Mouse (Mus musculus): ENCODE measurements around the gene Ccdc13. TPM values are rescaled to one million over a fixed set of nuclear protein-coding genes. Genes with fewer than 3 reads are reported as not detected.
A peak's percentile ranks its signal among the peaks of the same experiment; 100 is the strongest.

The Ccdc13 gene
- 2.4 and 3.6 TPM in 2 replicates for polyA plus RNA-seq (2014; fragmentation: Nextera tagmentation; extraction: Ambion mirVana)

GRCm38 (mm10) chr9:121838829-121839621 lies at the start of gene Ccdc13:
TSS of gene Ccdc13 (minus strand) at chr9:121839461.
- H3K27ac ChIP-seq (ENCODE audit: low read depth, low read length): no peak within 1 kb of the TSS
- DNase-seq (ENCODE audit: low spot score): peak; percentile 91
- WGBS: 4% methylated on average over 61 of the region's 61 CpGs

GRCm38 (mm10) chr9:121882015-121882457 lies 42.8 kb upstream of the Ccdc13 start:
- Histone ChIP-seq H3K4me1 (ENCODE audit: control insufficient read depth, insufficient read depth, low read length) (no peaks in the 10 kb centered on the region), H3K9me3 (ENCODE audit: control insufficient read depth, low read length) (no peaks in the 10 kb centered on the region), H3K27ac (ENCODE audit: low read depth, low read length) (no peak overlapping the region), H3K4me3 (ENCODE audit: low read depth, low read length) (no peak overlapping the region), H3K4me2 (ENCODE audit: low read depth) (no peak overlapping the region), H3K9ac (ENCODE audit: low read length) (no peak overlapping the region), H3K36me3 (ENCODE audit: control insufficient read depth, insufficient read depth, low read length) (no peaks in the 10 kb centered on the region), H3K27me3 (ENCODE audit: control insufficient read depth, insufficient read depth, low read length) (no peaks in the 10 kb centered on the region)
- WGBS: 72% methylated on average over 7 of the region's 7 CpGs
- ATAC-seq (ENCODE audit: insufficient read depth, low FRiP score, low TSS enrichment): no peak
- no peak for DNase-seq (ENCODE audit: low spot score)

More at GRCm38 (mm10) chr9:121838829-121839621, at the start of gene Ccdc13:
- Histone ChIP-seq H3K4me3 (ENCODE audit: low read depth, low read length) (peak within 1 kb of the TSS; percentile 48), H3K4me1 (ENCODE audit: control insufficient read depth, insufficient read depth, low read length) (no peaks in the 10 kb centered on the region), H3K27me3 (ENCODE audit: control insufficient read depth, insufficient read depth, low read length) (no peaks in the 10 kb centered on the region; the same call in 1 of the 2 replicates), H3K4me2 (ENCODE audit: low read depth) (peak within 1 kb of the TSS; percentile 73), H3K9ac (ENCODE audit: low read length) (peak within 1 kb of the TSS; percentile 52), H3K36me3 (ENCODE audit: control insufficient read depth, insufficient read depth, low read length) (no peaks in the 10 kb centered on the region), H3K9me3 (ENCODE audit: control insufficient read depth, low read length) (no peaks in the 10 kb centered on the region)
- peak; percentile 95 for ATAC-seq (ENCODE audit: insufficient read depth, low FRiP score, low TSS enrichment)

GRCm38 (mm10) chr9:121881301-121881700 lies 42.0 kb upstream of the Ccdc13 start:
- H3K4me1 ChIP-seq (ENCODE audit: control insufficient read depth, insufficient read depth, low read length): no peaks in the 10 kb centered on the region
- H3K36me3 ChIP-seq (ENCODE audit: control insufficient read depth, insufficient read depth, low read length): no peaks in the 10 kb centered on the region
- no peaks in the 10 kb centered on the region for H3K9me3 ChIP-seq (ENCODE audit: control insufficient read depth, low read length)
- DNase-seq (ENCODE audit: low spot score) (no peak), ATAC-seq (ENCODE audit: insufficient read depth, low FRiP score, low TSS enrichment) (no peak)
- no peak overlapping the region for H3K4me2 ChIP-seq (ENCODE audit: low read depth)
- H3K27me3 ChIP-seq (ENCODE audit: control insufficient read depth, insufficient read depth, low read length): no peaks in the 10 kb centered on the region
- no peak overlapping the region for H3K4me3 ChIP-seq (ENCODE audit: low read depth, low read length)
- H3K9ac ChIP-seq (ENCODE audit: low read length): no peak overlapping the region
- WGBS: 81% methylated on average over 6 of the region's 6 CpGs
- no peak overlapping the region for H3K27ac ChIP-seq (ENCODE audit: low read depth, low read length)

- Histone ChIP-seq H3K27me3 (ENCODE audit: control insufficient read depth, insufficient read depth, low read length) (no peaks in the 10 kb centered on the region), H3K4me3 (ENCODE audit: low read depth, low read length) (no peak overlapping the region), H3K27ac (ENCODE audit: low read depth, low read length) (no peak overlapping the region), H3K9me3 (ENCODE audit: control insufficient read depth, low read length) (no peaks in the 10 kb centered on the region), H3K36me3 (ENCODE audit: control insufficient read depth, insufficient read depth, low read length) (no peaks in the 10 kb centered on the region), H3K9ac (ENCODE audit: low read length) (no peak overlapping the region), H3K4me2 (ENCODE audit: low read depth) (no peak overlapping the region), H3K4me1 (ENCODE audit: control insufficient read depth, insufficient read depth, low read length) (no peaks in the 10 kb centered on the region)
- DNase-seq (ENCODE audit: low spot score): peak; percentile 76
- 22% methylated on average over 14 of the region's 14 CpGs for WGBS
- no peak for ATAC-seq (ENCODE audit: insufficient read depth, low FRiP score, low TSS enrichment)
Observed at GRCm38 (mm10) chr9:121880840-121881239, 41.6 kb upstream of the Ccdc13 start.

GRCm38 (mm10) chr9:121877052-121877740 lies 37.9 kb upstream of the Ccdc13 start:
- H3K9ac ChIP-seq (ENCODE audit: low read length): no peak overlapping the region
- no peak overlapping the region for H3K27ac ChIP-seq (ENCODE audit: low read depth, low read length)
- H3K4me3 ChIP-seq (ENCODE audit: low read depth, low read length): no peak overlapping the region
- no peaks in the 10 kb centered on the region for H3K9me3 ChIP-seq (ENCODE audit: control insufficient read depth, low read length)
- no peak overlapping the region for H3K4me2 ChIP-seq (ENCODE audit: low read depth)
- no peaks in the 10 kb centered on the region for H3K36me3 ChIP-seq (ENCODE audit: control insufficient read depth, insufficient read depth, low read length)
- DNase-seq (ENCODE audit: low spot score) (peak; percentile 31), ATAC-seq (ENCODE audit: insufficient read depth, low FRiP score, low TSS enrichment) (no peak)
- no peaks in the 10 kb centered on the region for H3K27me3 ChIP-seq (ENCODE audit: control insufficient read depth, insufficient read depth, low read length)
- no peaks in the 10 kb centered on the region for H3K4me1 ChIP-seq (ENCODE audit: control insufficient read depth, insufficient read depth, low read length)
- 15% methylated on average over 3 of the region's 3 CpGs for WGBS

GRCm38 (mm10) chr9:121873578-121873977 lies 34.3 kb upstream of the Ccdc13 start:
- DNase-seq (ENCODE audit: low spot score) (no peak), ATAC-seq (ENCODE audit: insufficient read depth, low FRiP score, low TSS enrichment) (no peak)
- Histone ChIP-seq H3K27ac (ENCODE audit: low read depth, low read length) (no peak overlapping the region), H3K4me3 (ENCODE audit: low read depth, low read length) (no peak overlapping the region), H3K9me3 (ENCODE audit: control insufficient read depth, low read length) (no peaks in the 10 kb centered on the region), H3K36me3 (ENCODE audit: control insufficient read depth, insufficient read depth, low read length) (no peaks in the 10 kb centered on the region), H3K4me1 (ENCODE audit: control insufficient read depth, insufficient read depth, low read length) (no peaks in the 10 kb centered on the region), H3K4me2 (ENCODE audit: low read depth) (no peak overlapping the region), H3K27me3 (ENCODE audit: control insufficient read depth, insufficient read depth, low read length) (no peaks in the 10 kb centered on the region), H3K9ac (ENCODE audit: low read length) (no peak overlapping the region)

GRCm38 (mm10) chr9:121872062-121872683 lies 32.9 kb upstream of the Ccdc13 start:
- H3K4me3 ChIP-seq (ENCODE audit: low read depth, low read length): no peak overlapping the region
- H3K4me1 ChIP-seq (ENCODE audit: control insufficient read depth, insufficient read depth, low read length): no peaks in the 10 kb centered on the region
- H3K9ac ChIP-seq (ENCODE audit: low read length): no peak overlapping the region
- H3K4me2 ChIP-seq (ENCODE audit: low read depth): no peak overlapping the region
- DNase-seq (ENCODE audit: low spot score) (no peak), ATAC-seq (ENCODE audit: insufficient read depth, low FRiP score, low TSS enrichment) (no peak)
- no peaks in the 10 kb centered on the region for H3K27me3 ChIP-seq (ENCODE audit: control insufficient read depth, insufficient read depth, low read length)
- no peak overlapping the region for H3K27ac ChIP-seq (ENCODE audit: low read depth, low read length)
- H3K36me3 ChIP-seq (ENCODE audit: control insufficient read depth, insufficient read depth, low read length): no peaks in the 10 kb centered on the region
- WGBS: 85% methylated on average over 2 of the region's 2 CpGs
- no peaks in the 10 kb centered on the region for H3K9me3 ChIP-seq (ENCODE audit: control insufficient read depth, low read length)

GRCm38 (mm10) chr9:121869973-121870515 lies 30.8 kb upstream of the Ccdc13 start:
- DNase-seq (ENCODE audit: low spot score) (no peak), ATAC-seq (ENCODE audit: insufficient read depth, low FRiP score, low TSS enrichment) (no peak)
- Histone ChIP-seq H3K9me3 (ENCODE audit: control insufficient read depth, low read length) (no peaks in the 10 kb centered on the region), H3K4me1 (ENCODE audit: control insufficient read depth, insufficient read depth, low read length) (no peaks in the 10 kb centered on the region), H3K4me2 (ENCODE audit: low read depth) (no peak overlapping the region), H3K27ac (ENCODE audit: low read depth, low read length) (no peak overlapping the region), H3K36me3 (ENCODE audit: control insufficient read depth, insufficient read depth, low read length) (no peaks in the 10 kb centered on the region), H3K27me3 (ENCODE audit: control insufficient read depth, insufficient read depth, low read length) (no peaks in the 10 kb centered on the region), H3K9ac (ENCODE audit: low read length) (no peak overlapping the region), H3K4me3 (ENCODE audit: low read depth, low read length) (no peak overlapping the region)
- WGBS: 18% methylated on average over 4 of the region's 4 CpGs

All from neural tube, embryonic 11.5 days (tissue).